ENCODE assay signal across 9 mouse cellular contexts in genomic region chr17:87011301-87012019, GRCm38 (mm10). TPM values are rescaled to one million over a fixed set of nuclear protein-coding genes. Genes with fewer than 3 reads are reported as not detected.
A peak's percentile ranks its signal among the peaks of the same experiment; 100 is the strongest.
DNase-seq lines count a peak whose midpoint lies in the region; ATAC-seq and TF ChIP-seq lines count a peak whose summit lies in the region.
"Had no signal": no experiment of that assay in that cellular context is flagged by ENCODE, and none has a peak within 500 bp of the region (broad histone marks: within the 10 kb centered on the region; RNA-seq: fewer than 3 reads in every experiment).

No protein-coding gene starts in this region.

- H3K36me3 ChIP-seq in hindbrain, embryonic 15.5 days: peaks cover 8% of the 10 kb centered on the region
- peaks cover 23% of the 10 kb centered on the region for H3K36me3 ChIP-seq in hindbrain, embryonic 13.5 days
- H3K36me3 ChIP-seq in liver, embryonic 11.5 days (ENCODE audit: control insufficient read depth, insufficient read depth, low read length): no peaks in the 10 kb centered on the region
- no peaks in the 10 kb centered on the region for H3K36me3 ChIP-seq in kidney, adult 2 months (ENCODE audit: control insufficient read depth, insufficient read depth, low read length)

- no peak for ATAC-seq in hindbrain, embryonic 15.5 days (ENCODE audit: low FRiP score, low read depth)
- ATAC-seq in hindbrain, embryonic 13.5 days (ENCODE audit: low FRiP score): no peak
- ATAC-seq in liver, embryonic 11.5 days (replicated peaks; ENCODE audit: low FRiP score): no peak

- no peak for TF ChIP-seq POLR2A in kidney, adult 2 months (IDR thresholded peaks at IDR 0.05; ENCODE audit: low read depth, low read length)

- no peaks in the 10 kb centered on the region for H3K27me3 ChIP-seq in hindbrain, embryonic 15.5 days
- H3K27me3 ChIP-seq in hindbrain, embryonic 13.5 days: no peaks in the 10 kb centered on the region
- no peaks in the 10 kb centered on the region for H3K27me3 ChIP-seq in liver, embryonic 11.5 days (replicated peaks; ENCODE audit: control insufficient read depth, insufficient read depth, low read length)
- no peaks in the 10 kb centered on the region for H3K27me3 ChIP-seq in kidney, adult 2 months (replicated peaks; ENCODE audit: control insufficient read depth, insufficient read depth, low read length)

- TF ChIP-seq CTCF in kidney, adult 2 months (conservative IDR thresholded peaks at IDR 0.05; ENCODE audit: insufficient read depth, insufficient read length, low read depth, low read length): no peak

- peak; percentile 75 for DNase-seq in cerebellum, adult 8-10 months
- peak; percentile 87 for DNase-seq in layer of hippocampus, adult 9-11 months
- peak; percentile 63 for DNase-seq in right cerebral cortex, postnatal 25 days
- DNase-seq in liver, embryonic 11.5 days (ENCODE audit: low spot score): no peak
- no peak for DNase-seq in kidney, adult 2 months
- no peak for DNase-seq in lung, adult 18-20 months
- DNase-seq: kidney, postnatal 25 days had no signal

- WGBS in hindbrain, embryonic 15.5 days: 71% methylated on average over 13 of the region's 13 CpGs
- WGBS in hindbrain, embryonic 13.5 days: 85% methylated on average over 13 of the region's 13 CpGs
- 85% methylated on average over 13 of the region's 13 CpGs for WGBS in liver, embryonic 11.5 days
- WGBS in kidney, adult 2 months: 77% methylated on average over 13 of the region's 13 CpGs

- H3K9me3 ChIP-seq in hindbrain, embryonic 15.5 days: no peaks in the 10 kb centered on the region
- no peaks in the 10 kb centered on the region for H3K9me3 ChIP-seq in hindbrain, embryonic 13.5 days
- H3K9me3 ChIP-seq in liver, embryonic 11.5 days (ENCODE audit: control insufficient read depth, low read length): no peaks in the 10 kb centered on the region

- no peak overlapping the region for H3K9ac ChIP-seq in hindbrain, embryonic 15.5 days
- no peak overlapping the region for H3K9ac ChIP-seq in hindbrain, embryonic 13.5 days
- no peak overlapping the region for H3K9ac ChIP-seq in liver, embryonic 11.5 days (ENCODE audit: low read depth, low read length)

- no peaks in the 10 kb centered on the region for H3K4me1 ChIP-seq in hindbrain, embryonic 15.5 days (replicated peaks)
- H3K4me1 ChIP-seq in hindbrain, embryonic 13.5 days (replicated peaks): no peaks in the 10 kb centered on the region
- no peaks in the 10 kb centered on the region for H3K4me1 ChIP-seq in liver, embryonic 11.5 days (replicated peaks; ENCODE audit: control insufficient read depth, insufficient read depth, low read length)
- no peaks in the 10 kb centered on the region for H3K4me1 ChIP-seq in kidney, adult 2 months (ENCODE audit: control insufficient read depth, insufficient read depth, low read length)

- H3K4me2 ChIP-seq in hindbrain, embryonic 15.5 days: no peak overlapping the region
- no peak overlapping the region for H3K4me2 ChIP-seq in hindbrain, embryonic 13.5 days
- no peak overlapping the region for H3K4me2 ChIP-seq in liver, embryonic 11.5 days

- H3K27ac ChIP-seq in hindbrain, embryonic 15.5 days (replicated peaks): 0 out of 2 replicates have a peak overlapping the region, but pooled peaks have one; percentile 25
- H3K27ac ChIP-seq in hindbrain, embryonic 13.5 days: no peak overlapping the region
- no peak overlapping the region for H3K27ac ChIP-seq in liver, embryonic 11.5 days (ENCODE audit: low read depth, low read length)
- H3K27ac ChIP-seq in kidney, adult 2 months (ENCODE audit: insufficient read depth, low read depth, low read length): no peak overlapping the region

- no peak overlapping the region for H3K4me3 ChIP-seq in hindbrain, embryonic 15.5 days
- H3K4me3 ChIP-seq in hindbrain, embryonic 13.5 days: no peak overlapping the region
- no peak overlapping the region for H3K4me3 ChIP-seq in liver, embryonic 11.5 days (ENCODE audit: low read depth, low read length)
- no peak overlapping the region for H3K4me3 ChIP-seq in kidney, adult 2 months (ENCODE audit: insufficient read depth, low read depth, low read length)

RNA-seq across cellular contexts. Expression of gene Pigf, which starts 13.7 kb away (rescaled TPM):
- polyA plus RNA-seq in hindbrain, embryonic 15.5 days (2015; fragmentation: Nextera tagmentation; extraction: Ambion mirVana): 30.6 and 32.7 TPM in 2 replicates
- 36.8 and 37.0 TPM in 2 replicates for polyA plus RNA-seq in hindbrain, embryonic 13.5 days (2015; fragmentation: Nextera tagmentation; extraction: Ambion mirVana)
- polyA plus RNA-seq in liver, embryonic 11.5 days (2014; fragmentation: Nextera tagmentation; extraction: Ambion mirVana): 30.7 and 31.3 TPM in 2 replicates
- 8.6 and 11.7 TPM in 2 replicates for polyA plus RNA-seq in kidney, adult 2 months (2012; rRNA removed)

RNA-seq across cellular contexts. Expression of gene Cript, which starts 13.9 kb away (rescaled TPM):
- 192 and 200 TPM in 2 replicates for polyA plus RNA-seq in hindbrain, embryonic 15.5 days (2015; fragmentation: Nextera tagmentation; extraction: Ambion mirVana)
- polyA plus RNA-seq in hindbrain, embryonic 13.5 days (2015; fragmentation: Nextera tagmentation; extraction: Ambion mirVana): 224 and 236 TPM in 2 replicates
- polyA plus RNA-seq in liver, embryonic 11.5 days (2014; fragmentation: Nextera tagmentation; extraction: Ambion mirVana): 98.6 and 105 TPM in 2 replicates
- polyA plus RNA-seq in kidney, adult 2 months (2012; rRNA removed): 15.8 and 30.6 TPM in 2 replicates

RNA-seq across cellular contexts. Expression of gene Rhoq, which starts 48.6 kb away (rescaled TPM):
- polyA plus RNA-seq in hindbrain, embryonic 15.5 days (2015; fragmentation: Nextera tagmentation; extraction: Ambion mirVana): 8.6 and 8.8 TPM in 2 replicates
- 6.2 and 6.9 TPM in 2 replicates for polyA plus RNA-seq in hindbrain, embryonic 13.5 days (2015; fragmentation: Nextera tagmentation; extraction: Ambion mirVana)
- 5.2 and 6.5 TPM in 2 replicates for polyA plus RNA-seq in liver, embryonic 11.5 days (2014; fragmentation: Nextera tagmentation; extraction: Ambion mirVana)
- polyA plus RNA-seq in kidney, adult 2 months (2012; rRNA removed): 27.1 and 30.8 TPM in 2 replicates

Comparison
In these comparisons a context has a peak if more than half of its experiments do, and no peak if none do; other contexts are left out.
1. DNase-seq: peak in cerebellum, adult 8-10 months (single experiment), layer of hippocampus, adult 9-11 months (single experiment) and right cerebral cortex, postnatal 25 days (single experiment); none in liver, embryonic 11.5 days (single experiment), kidney, adult 2 months (single experiment) and lung, adult 18-20 months (0 of 2).